Mouse (Mus musculus) WW6 (cell line): ENCODE measurements around the gene Tmem52b.
A peak's percentile ranks its signal among the peaks of the same experiment; 100 is the strongest.

ENCODE experiments used
- DNase-seq: peaks from one replicate; pipeline ENCODE4 v3.0.0-alpha.2; 2013; ENCODE audit warnings: low read depth, low spot score

Tmem52b gene

DNA sequence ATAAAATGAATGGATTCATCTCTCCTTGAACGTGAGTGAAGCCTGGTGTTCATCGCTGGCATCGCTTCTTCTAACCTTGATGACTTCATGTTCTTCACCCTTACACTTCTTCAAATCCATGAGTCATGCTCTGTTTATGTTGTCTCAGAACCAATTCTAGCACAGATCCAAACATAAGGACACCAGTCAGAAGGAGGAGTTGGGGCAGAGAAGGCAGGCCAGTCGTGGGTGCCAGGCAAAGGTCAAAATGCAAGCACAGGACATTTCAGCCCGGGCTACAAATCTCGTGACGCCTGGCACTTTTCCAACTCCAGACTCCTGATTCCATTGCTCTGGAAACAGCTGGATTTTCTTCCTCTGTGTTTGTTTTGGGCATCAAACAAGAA, 20.2 kb downstream of the Tmem52b start:
- no peak for DNase-seq

- DNase-seq, result peak; percentile 49
Measured at GRCm38 (mm10) chr6:129532942-129533860, 20.8 kb downstream of the Tmem52b start, which contains the start of gene Gabarapl1. Gabarapl1 (plus strand) TSS chr6:129533160.

GRCm38 (mm10) chr6:129534057-129534456, 21.7 kb downstream of the Tmem52b start:
- DNase-seq, result no peak

DNA sequence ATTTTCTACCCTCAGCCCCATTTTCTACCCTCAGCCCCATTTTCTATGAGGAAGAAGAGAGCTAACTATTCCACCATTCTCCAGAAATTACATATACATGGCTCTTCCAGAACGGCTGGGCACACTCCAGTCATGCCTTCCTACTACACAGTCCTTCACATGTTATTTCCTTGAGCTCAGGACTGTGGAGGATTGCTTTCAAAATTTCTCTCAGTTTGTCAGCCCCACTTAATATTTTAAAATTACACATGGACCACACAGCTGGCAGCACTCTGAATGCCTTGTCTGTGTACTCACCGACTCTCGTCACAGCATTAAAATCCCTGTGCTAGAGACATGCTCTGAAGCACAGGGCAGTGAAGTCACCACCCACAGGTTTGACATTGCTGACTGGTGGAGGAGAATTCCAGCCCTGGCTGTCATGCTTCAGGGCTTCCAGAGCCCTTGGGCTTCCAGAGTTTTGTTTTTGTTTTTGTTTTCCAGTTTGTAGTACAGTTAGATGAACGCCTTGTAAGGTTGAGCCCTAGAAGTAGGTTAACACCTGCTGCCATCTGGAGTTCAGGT, 22.4 kb downstream of the Tmem52b start:
- DNase-seq, result no peak

DNA sequence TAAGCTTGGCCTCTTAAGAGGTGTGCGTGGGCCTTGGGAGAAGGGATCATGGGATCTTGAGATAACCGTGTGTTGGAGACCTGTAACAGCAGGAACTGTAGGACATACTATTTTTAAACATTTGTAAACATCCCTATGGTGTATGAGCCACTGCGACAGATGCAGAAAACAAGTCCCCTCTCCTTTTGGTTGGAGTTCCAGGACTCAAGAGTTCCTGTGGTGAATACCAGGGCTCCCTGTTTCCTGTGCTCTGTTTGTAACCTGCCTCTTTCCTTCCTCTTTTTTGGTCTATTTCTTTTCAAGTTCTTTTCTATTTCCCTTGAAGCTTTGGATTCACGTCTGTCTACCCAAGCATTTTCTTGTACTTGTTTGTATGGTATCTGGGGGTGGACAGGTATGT, 23.4 kb downstream of the Tmem52b start:
- no peak for DNase-seq

GRCm38 (mm10) chr6:129538555-129538954, 26.2 kb downstream of the Tmem52b start:
- no peak for DNase-seq

GRCm38 (mm10) chr6:129541931-129542330, 29.6 kb downstream of the Tmem52b start:
- no peak for DNase-seq

GRCm38 (mm10) chr6:129542540-129542939, 30.2 kb downstream of the Tmem52b start:
- DNase-seq, result no peak

- DNase-seq, result peak; percentile 45
Measured at GRCm38 (mm10) chr6:129543709-129544606, 31.6 kb downstream of the Tmem52b start.

GRCm38 (mm10) chr6:129547277-129547676, 34.9 kb downstream of the Tmem52b start:
- no peak for DNase-seq

GRCm38 (mm10) chr6:129548009-129548408, 35.7 kb downstream of the Tmem52b start:
- no peak for DNase-seq

DNA sequence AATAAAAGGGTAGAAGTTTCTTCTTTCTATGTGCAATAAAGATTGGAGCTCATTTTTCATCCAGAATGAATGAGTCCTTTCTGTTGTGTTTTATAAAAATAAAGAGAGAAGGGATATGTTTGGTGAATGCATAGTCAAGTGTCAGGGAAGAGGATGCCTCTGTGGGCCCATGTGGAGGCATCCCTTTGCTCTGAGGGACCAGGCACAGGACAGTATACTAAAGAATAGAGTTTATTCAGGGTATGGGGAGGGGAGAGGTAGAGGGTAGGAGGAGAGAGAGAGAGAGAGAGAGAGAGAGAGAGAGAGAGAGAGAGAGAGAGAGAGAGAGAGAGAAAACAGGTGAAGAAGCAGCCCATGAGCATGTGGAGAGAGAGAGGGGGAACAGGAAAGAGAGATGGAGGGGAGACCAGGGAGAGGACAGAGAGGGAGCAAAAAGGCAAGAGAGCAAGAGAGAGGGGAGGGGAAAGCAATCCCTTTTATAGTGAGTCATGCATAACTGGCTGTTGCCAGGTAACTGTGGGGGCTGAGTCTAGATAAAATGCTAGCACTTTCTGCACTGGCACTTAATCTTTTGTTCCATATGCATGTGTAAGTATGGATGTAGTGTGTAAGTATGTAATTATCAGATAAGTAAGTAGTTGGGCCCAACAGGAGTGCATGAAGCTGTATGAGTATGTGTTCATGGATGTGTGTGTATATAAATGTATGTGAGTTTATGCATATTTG, 45.1 kb downstream of the Tmem52b start:
- DNase-seq, result no peak

- peak; percentile 42 for DNase-seq
Measured at GRCm38 (mm10) chr6:129558946-129559640, 46.7 kb downstream of the Tmem52b start.

DNA sequence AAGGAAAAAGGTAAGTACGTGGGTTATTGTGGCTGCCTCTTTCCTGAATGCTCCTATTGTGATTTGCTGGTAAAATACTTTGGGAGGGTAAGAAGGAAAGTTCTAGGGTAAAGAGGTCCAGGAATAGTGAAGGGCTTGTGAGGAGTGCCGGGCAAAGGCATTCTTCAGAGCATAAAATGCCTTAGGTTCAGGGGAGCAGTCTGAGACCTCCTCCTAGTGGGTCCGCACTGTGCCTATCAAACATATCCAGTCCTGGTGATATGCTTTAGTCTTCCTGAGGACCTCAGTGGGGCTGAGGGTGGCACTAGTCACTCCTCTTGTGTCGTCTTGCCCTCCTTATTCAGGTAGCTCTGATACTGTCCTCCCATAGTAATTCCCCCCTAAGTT, 47.3 kb downstream of the Tmem52b start:
- no peak for DNase-seq

DNA sequence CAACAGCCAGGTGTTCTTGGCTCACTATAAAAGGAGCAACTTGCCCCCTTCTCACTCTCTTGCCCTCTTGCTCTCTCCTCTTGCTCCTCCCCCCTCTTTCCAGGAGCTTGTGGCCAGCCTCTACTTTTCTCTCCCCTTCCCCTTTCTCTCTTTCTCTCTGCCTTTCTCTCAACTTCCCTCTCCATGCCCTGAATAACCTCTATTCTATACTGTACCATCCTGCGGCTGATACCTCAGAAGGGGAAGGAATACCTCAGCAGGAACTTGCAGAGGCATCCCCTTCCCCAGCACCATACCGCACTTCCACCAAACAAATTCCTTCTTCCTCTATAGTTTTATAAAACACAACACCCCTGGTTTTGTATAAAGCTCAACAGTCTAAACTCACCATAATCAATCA, 52.9 kb downstream of the Tmem52b start:
- no peak for DNase-seq
